Mouse (Mus musculus) embryonic facial prominence, embryonic 15.5 days (tissue): ENCODE measurements around the gene G430095P16Rik. TPM values are rescaled to one million over a fixed set of nuclear protein-coding genes. Genes with fewer than 3 reads are reported as not detected.

Experiments
- ATAC-seq: fragments of 200-750 bp; cut with Nextera tagmentation; 2 replicates; pipeline ENCODE4 v1.8.0; 2017; ENCODE audit warnings: low read depth, moderate TSS enrichment; ENCODE audit not compliant: insufficient number of reproducible peaks, low FRiP score, low TSS enrichment
- H3K27ac ChIP-seq: fragments of 300-500 bp; sonication (generic); replicated peaks from 2 replicates; pipeline ENCODE4 v1.5.1; 2015; ENCODE audit warnings: mild to moderate bottlenecking, inconsistent platforms
- H3K27me3 ChIP-seq: fragments of 300-500 bp; sonication (generic); 2 replicates; pipeline ENCODE4 v1.6.1; 2015; ENCODE audit warnings: inconsistent platforms
- H3K36me3 ChIP-seq: fragments of 300-500 bp; sonication (generic); 2 replicates; pipeline ENCODE4 v1.6.1; 2015; ENCODE audit warnings: mild to moderate bottlenecking, inconsistent platforms
- H3K4me1 ChIP-seq: fragments of 300-500 bp; sonication (generic); 2 replicates; pipeline ENCODE4 v1.6.1; 2015; ENCODE audit warnings: inconsistent platforms
- H3K4me2 ChIP-seq: fragments of 300-500 bp; sonication (generic); replicated peaks from 2 replicates; pipeline ENCODE4 v1.6.1; 2015; ENCODE audit warnings: mild to moderate bottlenecking, inconsistent platforms
- H3K4me3 ChIP-seq: fragments of 300-500 bp; sonication (generic); replicated peaks from 2 replicates; pipeline ENCODE4 v1.5.1; 2015; ENCODE audit warnings: mild to moderate bottlenecking, inconsistent platforms
- H3K9ac ChIP-seq: fragments of 300-500 bp; sonication (generic); 2 replicates; pipeline ENCODE4 v1.6.1; 2015; ENCODE audit warnings: inconsistent platforms
- H3K9me3 ChIP-seq: fragments of 300-500 bp; sonication (generic); replicated peaks from 2 replicates; pipeline ENCODE4 v1.6.1; 2016; ENCODE audit warnings: inconsistent platforms
- WGBS: fragments of 180-500 bp; shearing (Covaris S2); methylation state at CpG from one replicate; pipeline ENCODE4 v1.1.7; 2015; 5-methylcytosine and 5-hydroxymethylcytosine counted together
- polyA plus RNA-seq: library from polyadenylated mRNA; unstranded; fragments of >200 nt; fragmentation: Nextera tagmentation; extraction: Ambion mirVana; gene quantifications from 2 replicates; pipeline ENCODE4 v1.2.1, GENCODE M21; 2015

The G430095P16Rik gene
- polyA plus RNA-seq, 1 experiment from 2014 or later = 4.2 TPM

GRCm38 (mm10) chr8:84764870-84765495, 42.2 kb downstream of the G430095P16Rik start:
- H3K9me3 ChIP-seq = no peaks in the 10 kb centered on the region
- no peak overlapping the region for H3K4me3 ChIP-seq
- peaks cover 51% of the 10 kb centered on the region for H3K36me3 ChIP-seq
- H3K27me3 ChIP-seq = peaks cover 15% of the 10 kb centered on the region; the same call in 1 of the 2 replicates
- H3K27ac ChIP-seq = 0 out of 2 replicates have a peak overlapping the region, but pooled peaks have one; percentile 11
- no peak overlapping the region for H3K9ac ChIP-seq
- no peak for ATAC-seq
- 69% methylated on average over 17 of the region's 17 CpGs for WGBS
- peaks cover 67% of the 10 kb centered on the region for H3K4me1 ChIP-seq
- H3K4me2 ChIP-seq = no peak overlapping the region

GRCm38 (mm10) chr8:84765629-84766028, 42.8 kb downstream of the G430095P16Rik start:
- no peak overlapping the region for H3K4me2 ChIP-seq
- H3K9ac ChIP-seq = no peak overlapping the region
- peaks cover 54% of the 10 kb centered on the region for H3K36me3 ChIP-seq
- ATAC-seq = no peak
- H3K4me1 ChIP-seq = peaks cover 68% of the 10 kb centered on the region
- no peak overlapping the region for H3K4me3 ChIP-seq
- peaks cover 15% of the 10 kb centered on the region; the same call in 1 of the 2 replicates for H3K27me3 ChIP-seq
- no peaks in the 10 kb centered on the region for H3K9me3 ChIP-seq
- peak overlapping the region; percentile 11; the same call in 1 of the 2 replicates for H3K27ac ChIP-seq
- WGBS = 27% methylated on average over 10 of the region's 10 CpGs

- Histone ChIP-seq H3K9me3 (no peaks in the 10 kb centered on the region), H3K36me3 (peaks cover 54% of the 10 kb centered on the region), H3K27me3 (peaks cover 15% of the 10 kb centered on the region), H3K4me1 (peaks cover 68% of the 10 kb centered on the region), H3K4me2 (no peak overlapping the region), H3K9ac (no peak overlapping the region), H3K4me3 (no peak overlapping the region), H3K27ac (0 out of 2 replicates have a peak overlapping the region, but pooled peaks have one; percentile 11)
- WGBS = 56% methylated on average over 9 of the region's 9 CpGs
- no peak for ATAC-seq
Measured at GRCm38 (mm10) chr8:84766422-84766821, 43.6 kb downstream of the G430095P16Rik start.

- H3K4me1 ChIP-seq = peaks cover 71% of the 10 kb centered on the region
- no peaks in the 10 kb centered on the region for H3K9me3 ChIP-seq
- no peak overlapping the region for H3K27ac ChIP-seq
- ATAC-seq = no peak
- no peak overlapping the region for H3K9ac ChIP-seq
- H3K4me2 ChIP-seq = no peak overlapping the region
- peaks cover 54% of the 10 kb centered on the region for H3K36me3 ChIP-seq
- peaks cover 15% of the 10 kb centered on the region for H3K27me3 ChIP-seq
- WGBS = 82% methylated on average over 10 of the region's 10 CpGs
- no peak overlapping the region for H3K4me3 ChIP-seq
Measured at GRCm38 (mm10) chr8:84767221-84767620, 44.4 kb downstream of the G430095P16Rik start.

- H3K27me3 ChIP-seq = peaks cover 15% of the 10 kb centered on the region
- peaks cover 84% of the 10 kb centered on the region for H3K4me1 ChIP-seq
- H3K4me3 ChIP-seq = no peak overlapping the region
- H3K9me3 ChIP-seq = no peaks in the 10 kb centered on the region
- H3K4me2 ChIP-seq = no peak overlapping the region
- no peak overlapping the region for H3K27ac ChIP-seq
- H3K36me3 ChIP-seq = peaks cover 47% of the 10 kb centered on the region
- WGBS = 88% methylated on average over 14 of the region's 14 CpGs
- no peak overlapping the region for H3K9ac ChIP-seq
- ATAC-seq = no peak
Measured at GRCm38 (mm10) chr8:84768343-84769095, 45.7 kb downstream of the G430095P16Rik start.

- H3K9ac ChIP-seq = no peak overlapping the region
- H3K27ac ChIP-seq = no peak overlapping the region
- no peaks in the 10 kb centered on the region for H3K9me3 ChIP-seq
- peaks cover 40% of the 10 kb centered on the region for H3K36me3 ChIP-seq
- no peak overlapping the region for H3K4me3 ChIP-seq
- H3K4me1 ChIP-seq = peaks cover 77% of the 10 kb centered on the region
- no peak overlapping the region for H3K4me2 ChIP-seq
- H3K27me3 ChIP-seq = peaks cover 9% of the 10 kb centered on the region
- no peak for ATAC-seq
- 90% methylated on average over 8 of the region's 8 CpGs for WGBS
Measured at GRCm38 (mm10) chr8:84769324-84769723, 46.5 kb downstream of the G430095P16Rik start.

GRCm38 (mm10) chr8:84770100-84770953, 47.5 kb downstream of the G430095P16Rik start:
- Histone ChIP-seq H3K27ac (peak overlapping the region; percentile 34; the same call in 1 of the 2 replicates), H3K36me3 (peaks cover 36% of the 10 kb centered on the region), H3K9ac (no peak overlapping the region), H3K9me3 (no peaks in the 10 kb centered on the region), H3K4me1 (peaks cover 77% of the 10 kb centered on the region), H3K4me3 (no peak overlapping the region), H3K4me2 (peak overlapping the region; percentile 50; the same call in 1 of the 2 replicates), H3K27me3 (peaks cover 8% of the 10 kb centered on the region; the same call in 1 of the 2 replicates)
- no peak for ATAC-seq
- WGBS = 42% methylated on average over 12 of the region's 12 CpGs

GRCm38 (mm10) chr8:84771000-84771687, 48.3 kb downstream of the G430095P16Rik start:
- H3K4me1 ChIP-seq = peaks cover 77% of the 10 kb centered on the region
- H3K36me3 ChIP-seq = peaks cover 35% of the 10 kb centered on the region
- peak overlapping the region; percentile 27 for H3K4me3 ChIP-seq

GRCm38 (mm10) chr8:84771941-84772378, 49.2 kb downstream of the G430095P16Rik start:
- peaks cover 30% of the 10 kb centered on the region for H3K36me3 ChIP-seq
- peak overlapping the region; percentile 2; the same call in 1 of the 2 replicates for H3K27ac ChIP-seq
- H3K4me1 ChIP-seq = peaks cover 74% of the 10 kb centered on the region
- peak overlapping the region; percentile 27 for H3K4me3 ChIP-seq
- H3K9ac ChIP-seq = no peak overlapping the region
- WGBS = 27% methylated on average over 34 of the region's 34 CpGs
- peak overlapping the region; percentile 50 for H3K4me2 ChIP-seq
- no peak for ATAC-seq
- no peaks in the 10 kb centered on the region for H3K9me3 ChIP-seq
- peaks cover 3% of the 10 kb centered on the region; the same call in 1 of the 2 replicates for H3K27me3 ChIP-seq

More at GRCm38 (mm10) chr8:84771000-84771687, 48.3 kb downstream of the G430095P16Rik start:
- no peaks in the 10 kb centered on the region for H3K9me3 ChIP-seq
- 40% methylated on average over 5 of the region's 5 CpGs for WGBS
- peak overlapping the region; percentile 50 for H3K4me2 ChIP-seq
- no peak for ATAC-seq
- peak overlapping the region; percentile 17; the same call in 1 of the 2 replicates for H3K27ac ChIP-seq
- no peak overlapping the region for H3K9ac ChIP-seq
- peaks cover 3% of the 10 kb centered on the region; the same call in 1 of the 2 replicates for H3K27me3 ChIP-seq

GRCm38 (mm10) chr8:84772628-84773027, 49.8 kb downstream of the G430095P16Rik start:
- 0 out of 2 replicates have a peak overlapping the region, but pooled peaks have one; percentile 34 for H3K27ac ChIP-seq
- 21% methylated on average over 2 of the region's 3 CpGs for WGBS
- H3K36me3 ChIP-seq = peaks cover 23% of the 10 kb centered on the region
- H3K4me2 ChIP-seq = peak overlapping the region; percentile 50
- peaks cover 70% of the 10 kb centered on the region for H3K4me1 ChIP-seq
- H3K9me3 ChIP-seq = no peaks in the 10 kb centered on the region
- ATAC-seq = no peak
- H3K9ac ChIP-seq = no peak overlapping the region
- H3K4me3 ChIP-seq = peak overlapping the region; percentile 32
- peaks cover 2% of the 10 kb centered on the region; the same call in 1 of the 2 replicates for H3K27me3 ChIP-seq
